Mouse (Mus musculus): ENCODE data around the gene Ccdc6. TPM values are rescaled to one million over a fixed set of nuclear protein-coding genes. Genes with fewer than 3 reads are reported as not detected.
A peak's percentile ranks its signal among the peaks of the same experiment; 100 is the strongest.

Ccdc6 gene
- 18.3 and 22.4 TPM in 2 replicates for polyA plus RNA-seq (2015; fragmentation: Nextera tagmentation; extraction: Ambion mirVana)

GRCm38 (mm10) chr10:70096366-70097188 lies at the start of gene Ccdc6:
Gene Ccdc6, plus strand, starts transcription at chr10:70097121.
- peak; percentile 88 for ATAC-seq (ENCODE audit: low FRiP score, low TSS enrichment)
- Histone ChIP-seq H3K36me3 (ENCODE audit: insufficient read depth, low read length) (peaks cover 4% of the 10 kb centered on the region; the same call in 1 of the 2 replicates), H3K9me3 (ENCODE audit: low read length) (no peaks in the 10 kb centered on the region), H3K4me1 (ENCODE audit: insufficient read depth, low read length) (peaks cover 31% of the 10 kb centered on the region), H3K4me3 (ENCODE audit: low read length) (peak within 1 kb of the TSS; percentile 93), H3K27ac (ENCODE audit: low read length) (peak within 1 kb of the TSS; percentile 92), H3K4me2 (replicated peaks; ENCODE audit: low read depth, low read length) (peak within 1 kb of the TSS; percentile 87), H3K27me3 (ENCODE audit: insufficient read depth, low read length) (no peaks in the 10 kb centered on the region), H3K9ac (replicated peaks; ENCODE audit: low read length) (peak within 1 kb of the TSS; percentile 87)
- WGBS, result under 1% methylated on average over 54 of the region's 77 CpGs

DNA sequence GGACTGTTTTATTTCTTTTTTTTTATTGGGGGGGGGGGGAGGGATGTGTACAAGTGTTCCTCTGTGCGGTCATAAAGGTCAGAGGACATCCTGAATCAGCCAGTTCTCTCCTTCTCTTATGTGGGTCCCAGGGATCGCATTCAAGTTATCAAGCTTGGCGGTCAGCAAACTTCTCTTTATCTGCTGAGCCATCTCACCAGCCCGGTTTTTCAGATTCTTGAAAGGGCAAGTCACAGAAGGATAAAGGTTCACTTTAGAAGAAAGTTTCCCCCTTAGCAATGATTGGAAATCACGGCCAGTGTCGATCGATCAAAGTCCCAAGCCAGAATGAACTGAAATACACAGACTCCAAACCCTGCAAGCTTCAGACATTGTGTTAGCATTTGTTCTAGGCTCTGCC lies 47.1 kb upstream of the Ccdc6 start:
- WGBS, result 74% methylated on average over 7 of the region's 7 CpGs
- H3K4me1 ChIP-seq (ENCODE audit: insufficient read depth, low read length), result no peaks in the 10 kb centered on the region

GRCm38 (mm10) chr10:70055291-70055690 lies 41.6 kb upstream of the Ccdc6 start:
- H3K27me3 ChIP-seq (ENCODE audit: insufficient read depth, low read length), result no peaks in the 10 kb centered on the region
- 89% methylated on average over 2 of the region's 2 CpGs for WGBS
- H3K9ac ChIP-seq (replicated peaks; ENCODE audit: low read length), result no peak overlapping the region

More for the DNA sequence above, 47.1 kb upstream of the Ccdc6 start:
- Histone ChIP-seq H3K9ac (replicated peaks; ENCODE audit: low read length) (no peak overlapping the region), H3K27me3 (ENCODE audit: insufficient read depth, low read length) (no peaks in the 10 kb centered on the region), H3K27ac (ENCODE audit: low read length) (no peak overlapping the region), H3K36me3 (ENCODE audit: insufficient read depth, low read length) (no peaks in the 10 kb centered on the region), H3K9me3 (ENCODE audit: low read length) (peaks cover 5% of the 10 kb centered on the region), H3K4me2 (replicated peaks; ENCODE audit: low read depth, low read length) (no peak overlapping the region), H3K4me3 (ENCODE audit: low read length) (no peak overlapping the region)
- no peak for ATAC-seq (ENCODE audit: low FRiP score, low TSS enrichment)

DNA sequence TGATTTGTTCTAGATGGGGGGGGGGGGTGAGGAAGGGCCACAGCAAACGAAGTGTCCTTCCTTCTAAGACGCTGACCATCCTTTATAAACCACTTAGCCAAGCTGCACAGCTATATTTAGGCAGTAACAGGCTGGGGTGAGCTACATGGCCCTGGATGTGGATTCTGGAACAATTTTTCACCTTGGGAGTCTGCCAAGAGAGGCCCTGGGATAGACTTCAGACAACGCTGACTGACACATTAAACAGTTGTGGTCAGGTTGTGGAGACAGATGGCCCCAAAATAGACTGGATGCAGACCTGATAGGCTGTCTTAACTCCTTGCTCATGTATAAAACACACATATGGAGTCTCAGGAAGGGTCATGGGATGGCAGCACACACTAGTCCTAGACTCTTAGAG lies 39.9 kb upstream of the Ccdc6 start:
- WGBS, result 56% methylated on average over 3 of the region's 3 CpGs
- H3K9me3 ChIP-seq (ENCODE audit: low read length), result peaks cover 5% of the 10 kb centered on the region
- H3K4me1 ChIP-seq (ENCODE audit: insufficient read depth, low read length), result no peaks in the 10 kb centered on the region
- ATAC-seq (ENCODE audit: low FRiP score, low TSS enrichment), result no peak
- H3K27ac ChIP-seq (ENCODE audit: low read length), result no peak overlapping the region
- no peak overlapping the region for H3K9ac ChIP-seq (replicated peaks; ENCODE audit: low read length)
- no peak overlapping the region for H3K4me2 ChIP-seq (replicated peaks; ENCODE audit: low read depth, low read length)
- H3K4me3 ChIP-seq (ENCODE audit: low read length), result no peak overlapping the region
- H3K27me3 ChIP-seq (ENCODE audit: insufficient read depth, low read length), result no peaks in the 10 kb centered on the region
- no peaks in the 10 kb centered on the region for H3K36me3 ChIP-seq (ENCODE audit: insufficient read depth, low read length)

More at GRCm38 (mm10) chr10:70055291-70055690, 41.6 kb upstream of the Ccdc6 start:
- Histone ChIP-seq H3K27ac (ENCODE audit: low read length) (no peak overlapping the region), H3K4me1 (ENCODE audit: insufficient read depth, low read length) (no peaks in the 10 kb centered on the region), H3K4me3 (ENCODE audit: low read length) (no peak overlapping the region), H3K36me3 (ENCODE audit: insufficient read depth, low read length) (no peaks in the 10 kb centered on the region), H3K9me3 (ENCODE audit: low read length) (peaks cover 5% of the 10 kb centered on the region), H3K4me2 (replicated peaks; ENCODE audit: low read depth, low read length) (no peak overlapping the region)
- no peak for ATAC-seq (ENCODE audit: low FRiP score, low TSS enrichment)

DNA sequence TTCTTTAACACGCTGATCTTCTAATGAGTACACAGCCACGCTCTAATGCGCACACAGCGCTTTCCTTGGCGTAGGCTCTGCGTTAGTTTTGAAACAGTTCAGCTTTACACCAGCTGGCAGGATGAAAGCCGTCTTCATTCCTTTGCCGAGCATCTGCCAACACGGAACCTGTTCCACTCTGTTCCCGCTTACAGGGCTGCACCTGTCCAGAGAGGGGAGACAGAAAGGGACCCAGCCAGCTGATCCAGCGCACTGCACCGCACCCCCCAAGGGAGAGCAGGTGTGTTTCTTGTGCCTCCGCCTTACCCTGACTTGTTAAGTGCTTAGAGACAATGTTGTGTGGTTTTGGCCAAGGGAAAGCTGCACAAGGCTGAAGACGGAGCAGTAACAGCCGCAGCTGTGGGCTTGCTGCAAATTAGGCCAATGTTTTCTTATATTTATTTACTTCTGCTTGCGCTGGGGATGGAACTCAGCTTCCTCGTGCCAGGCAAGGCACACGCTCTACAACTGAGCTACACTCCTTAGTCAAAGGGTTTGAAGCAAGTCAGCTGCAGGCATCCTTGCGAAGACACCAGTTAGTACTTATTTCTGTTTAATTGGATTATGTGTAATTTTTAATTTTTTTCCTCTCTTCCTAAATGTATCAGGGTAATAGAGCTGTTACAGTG lies 36.8 kb upstream of the Ccdc6 start:
- no peak overlapping the region for H3K27ac ChIP-seq (ENCODE audit: low read length)
- 0 out of 2 replicates have a peak, but pooled peaks have one; percentile 64 for ATAC-seq (ENCODE audit: low FRiP score, low TSS enrichment)
- WGBS, result 62% methylated on average over 19 of the region's 19 CpGs

GRCm38 (mm10) chr10:70060689-70061081 lies 36.2 kb upstream of the Ccdc6 start:
- 36% methylated on average over 10 of the region's 10 CpGs for WGBS
- Histone ChIP-seq H3K4me2 (replicated peaks; ENCODE audit: low read depth, low read length) (0 out of 2 replicates have a peak overlapping the region, but pooled peaks have one; percentile 25), H3K9ac (replicated peaks; ENCODE audit: low read length) (no peak overlapping the region), H3K27ac (ENCODE audit: low read length) (no peak overlapping the region), H3K27me3 (ENCODE audit: insufficient read depth, low read length) (no peaks in the 10 kb centered on the region), H3K4me3 (ENCODE audit: low read length) (no peak overlapping the region), H3K36me3 (ENCODE audit: insufficient read depth, low read length) (no peaks in the 10 kb centered on the region), H3K9me3 (ENCODE audit: low read length) (no peaks in the 10 kb centered on the region), H3K4me1 (ENCODE audit: insufficient read depth, low read length) (no peaks in the 10 kb centered on the region)
- ATAC-seq (ENCODE audit: low FRiP score, low TSS enrichment), result no peak

More for the DNA sequence above, 36.8 kb upstream of the Ccdc6 start:
- no peaks in the 10 kb centered on the region for H3K4me1 ChIP-seq (ENCODE audit: insufficient read depth, low read length)
- H3K9ac ChIP-seq (replicated peaks; ENCODE audit: low read length), result no peak overlapping the region
- no peaks in the 10 kb centered on the region for H3K27me3 ChIP-seq (ENCODE audit: insufficient read depth, low read length)
- no peaks in the 10 kb centered on the region for H3K9me3 ChIP-seq (ENCODE audit: low read length)
- peak overlapping the region; percentile 30 for H3K4me2 ChIP-seq (replicated peaks; ENCODE audit: low read depth, low read length)
- H3K4me3 ChIP-seq (ENCODE audit: low read length), result no peak overlapping the region
- no peaks in the 10 kb centered on the region for H3K36me3 ChIP-seq (ENCODE audit: insufficient read depth, low read length)

DNA sequence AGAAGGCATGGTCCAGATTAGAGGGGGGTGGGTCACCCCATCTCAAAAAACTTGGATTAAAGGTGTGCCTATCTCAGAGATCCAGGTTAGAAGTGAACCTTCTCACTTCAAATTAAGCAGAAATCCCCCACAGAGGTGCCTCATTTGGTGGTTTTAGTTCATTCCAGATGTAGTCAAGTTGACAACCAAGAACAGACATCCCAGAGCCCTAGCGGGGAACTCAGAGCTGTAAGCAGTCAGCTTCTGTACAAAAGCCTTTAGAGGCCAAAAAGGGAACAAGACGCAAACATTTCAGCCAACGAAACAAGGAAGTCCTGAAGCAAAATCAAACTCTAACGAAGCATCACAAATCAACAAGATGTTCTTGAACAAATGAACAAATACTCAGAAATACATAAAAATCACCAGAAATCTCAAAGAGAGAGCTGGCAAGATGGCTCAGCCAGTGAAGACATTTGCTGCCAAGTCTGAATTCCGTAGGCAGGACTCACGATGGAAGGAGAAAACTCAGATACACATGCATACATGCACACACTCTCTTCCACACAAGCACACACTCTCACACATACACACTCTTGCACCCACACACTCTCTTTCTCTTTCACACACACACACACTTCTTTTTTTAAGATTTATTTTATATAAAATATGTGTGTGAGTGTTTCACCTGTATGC lies 32.9 kb upstream of the Ccdc6 start:
- H3K4me1 ChIP-seq (ENCODE audit: insufficient read depth, low read length), result no peaks in the 10 kb centered on the region
- no peak for ATAC-seq (ENCODE audit: low FRiP score, low TSS enrichment)
- WGBS, result 93% methylated on average over 6 of the region's 6 CpGs

GRCm38 (mm10) chr10:70065191-70065590 lies 31.7 kb upstream of the Ccdc6 start:
- 88% methylated on average over 3 of the region's 3 CpGs for WGBS

More for the DNA sequence above, 32.9 kb upstream of the Ccdc6 start:
- H3K27me3 ChIP-seq (ENCODE audit: insufficient read depth, low read length), result no peaks in the 10 kb centered on the region
- no peak overlapping the region for H3K4me2 ChIP-seq (replicated peaks; ENCODE audit: low read depth, low read length)
- no peak overlapping the region for H3K9ac ChIP-seq (replicated peaks; ENCODE audit: low read length)
- H3K27ac ChIP-seq (ENCODE audit: low read length), result no peak overlapping the region
- no peak overlapping the region for H3K4me3 ChIP-seq (ENCODE audit: low read length)
- no peaks in the 10 kb centered on the region for H3K36me3 ChIP-seq (ENCODE audit: insufficient read depth, low read length)
- H3K9me3 ChIP-seq (ENCODE audit: low read length), result no peaks in the 10 kb centered on the region

GRCm38 (mm10) chr10:70066497-70067168 lies 30.3 kb upstream of the Ccdc6 start:
- Histone ChIP-seq H3K36me3 (ENCODE audit: insufficient read depth, low read length) (no peaks in the 10 kb centered on the region), H3K27me3 (ENCODE audit: insufficient read depth, low read length) (no peaks in the 10 kb centered on the region), H3K4me1 (ENCODE audit: insufficient read depth, low read length) (no peaks in the 10 kb centered on the region), H3K9me3 (ENCODE audit: low read length) (peaks cover 3% of the 10 kb centered on the region; the same call in 1 of the 2 replicates), H3K9ac (replicated peaks; ENCODE audit: low read length) (no peak overlapping the region), H3K27ac (ENCODE audit: low read length) (no peak overlapping the region), H3K4me3 (ENCODE audit: low read length) (no peak overlapping the region), H3K4me2 (replicated peaks; ENCODE audit: low read depth, low read length) (no peak overlapping the region)
- ATAC-seq (ENCODE audit: low FRiP score, low TSS enrichment), result no peak
- WGBS, result 74% methylated on average over 8 of the region's 8 CpGs

More at GRCm38 (mm10) chr10:70065191-70065590, 31.7 kb upstream of the Ccdc6 start:
- Histone ChIP-seq H3K9ac (replicated peaks; ENCODE audit: low read length) (no peak overlapping the region), H3K4me1 (ENCODE audit: insufficient read depth, low read length) (no peaks in the 10 kb centered on the region), H3K36me3 (ENCODE audit: insufficient read depth, low read length) (no peaks in the 10 kb centered on the region), H3K4me2 (replicated peaks; ENCODE audit: low read depth, low read length) (no peak overlapping the region), H3K4me3 (ENCODE audit: low read length) (no peak overlapping the region), H3K27ac (ENCODE audit: low read length) (no peak overlapping the region), H3K9me3 (ENCODE audit: low read length) (no peaks in the 10 kb centered on the region; the same call in 1 of the 2 replicates), H3K27me3 (ENCODE audit: insufficient read depth, low read length) (no peaks in the 10 kb centered on the region)
- no peak for ATAC-seq (ENCODE audit: low FRiP score, low TSS enrichment)
